Mouse (Mus musculus) spleen, adult 2 months (tissue): ENCODE measurements around the gene Tnk2. TPM values are rescaled to one million over a fixed set of nuclear protein-coding genes. Genes with fewer than 3 reads are reported as not detected.

ENCODE experiments used
- DNase-seq, 2 experiments: peaks; one replicate each; pipeline versions ENCODE4 v3.0.0 to v3.0.0-alpha.2; 2012 to 2021; ENCODE audit warnings: low spot score in 2 of 2, low read depth in 1 of 2
- H3K27ac ChIP-seq: fragments of 200-500 bp; 2 replicates; pipeline ENCODE4 v1.5.1; 2012; ENCODE audit warnings: low read length, inconsistent platforms; ENCODE audit not compliant: insufficient read depth
- H3K27me3 ChIP-seq: fragments of 200-500 bp; 2 replicates; pipeline ENCODE4 v1.6.1; 2012; ENCODE audit warnings: mild to moderate bottlenecking, moderate library complexity, low read length, inconsistent platforms; ENCODE audit not compliant: control insufficient read depth, insufficient read depth
- H3K36me3 ChIP-seq: fragments of 200-500 bp; 2 replicates; pipeline ENCODE4 v1.6.1; 2012; ENCODE audit warnings: mild to moderate bottlenecking, low read length, inconsistent platforms; ENCODE audit not compliant: control insufficient read depth, insufficient read depth
- H3K4me1 ChIP-seq: fragments of 200-500 bp; 2 replicates; pipeline ENCODE4 v1.6.1; 2011; ENCODE audit warnings: inconsistent platforms; ENCODE audit not compliant: control insufficient read depth, insufficient read depth, insufficient read length
- H3K4me3 ChIP-seq: fragments of 200-500 bp; 2 replicates; pipeline ENCODE4 v1.5.1; 2011; ENCODE audit warnings: mild to moderate bottlenecking, inconsistent platforms; ENCODE audit not compliant: insufficient read depth, insufficient read length; ENCODE audit errors: extremely low read depth
- CTCF ChIP-seq: fragments of 200-500 bp; IDR thresholded peaks from 2 replicates; pipeline ENCODE4 v1.5.1; 2011; ENCODE audit warnings: mild to moderate bottlenecking, inconsistent platforms; ENCODE audit not compliant: insufficient read depth, insufficient read length, insufficient replicate concordance; ENCODE audit errors: extremely low read depth
- POLR2A ChIP-seq: fragments of 200-500 bp; IDR thresholded peaks from 2 replicates; pipeline ENCODE4 v1.6.1; 2011; ENCODE audit warnings: low read depth, low read length, inconsistent platforms
- WGBS: fragments of 180-500 bp; shearing (Covaris S2); methylation state at CpG from one replicate; pipeline ENCODE4 v1.1.7; 2018; 5-methylcytosine and 5-hydroxymethylcytosine counted together
- polyA plus RNA-seq: library from polyadenylated mRNA; depleted of rRNA; stranded (reverse); fragments of >200 nt; gene quantifications from 2 replicates; pipeline ENCODE4 v1.2.3, GENCODE M21; 2012

Gene Tnk2
- polyA plus RNA-seq, 1 experiment: 109 TPM

- H3K4me3 ChIP-seq: no peak overlapping the region
- H3K4me1 ChIP-seq: peaks cover 6% of the 10 kb centered on the region
- DNase-seq: no peak
- TF ChIP-seq POLR2A: no peak
- TF ChIP-seq CTCF: no peak
- H3K27me3 ChIP-seq: no peaks in the 10 kb centered on the region
- H3K27ac ChIP-seq: peak overlapping the region; percentile 24; the same call in 1 of the 2 replicates
- H3K36me3 ChIP-seq: no peaks in the 10 kb centered on the region
- WGBS: 64% methylated on average over 7 of the region's 7 CpGs
Measured at GRCm38 (mm10) chr16:32607562-32608343, 35.9 kb upstream of the Tnk2 start.

DNA sequence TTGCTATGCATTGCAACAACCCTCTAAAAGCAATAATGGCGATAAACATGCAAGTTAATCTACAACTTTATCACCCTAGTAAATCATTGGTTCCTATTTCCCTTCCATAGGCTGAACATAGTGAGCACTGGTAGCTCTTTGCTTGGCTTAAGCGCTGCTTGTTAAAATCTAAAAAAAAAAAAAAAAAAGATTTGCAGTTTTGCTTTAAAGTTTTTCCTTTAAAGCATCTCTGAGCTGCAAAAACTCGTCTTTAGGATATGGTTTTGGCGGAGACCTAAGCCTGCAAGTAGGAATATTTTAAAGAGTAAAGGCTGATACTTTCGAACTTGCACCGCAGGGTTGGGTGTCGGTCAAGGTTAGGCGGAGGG is 35.3 kb upstream of the Tnk2 start:
- Histone ChIP-seq H3K4me1 (peaks cover 6% of the 10 kb centered on the region), H3K27ac (peak overlapping the region; percentile 78), H3K27me3 (no peaks in the 10 kb centered on the region), H3K36me3 (no peaks in the 10 kb centered on the region), H3K4me3 (peak overlapping the region; percentile 90)
- TF ChIP-seq CTCF: no peak
- TF ChIP-seq POLR2A: no peak
- no peak for DNase-seq
- 5% methylated on average over 8 of the region's 8 CpGs for WGBS

DNA sequence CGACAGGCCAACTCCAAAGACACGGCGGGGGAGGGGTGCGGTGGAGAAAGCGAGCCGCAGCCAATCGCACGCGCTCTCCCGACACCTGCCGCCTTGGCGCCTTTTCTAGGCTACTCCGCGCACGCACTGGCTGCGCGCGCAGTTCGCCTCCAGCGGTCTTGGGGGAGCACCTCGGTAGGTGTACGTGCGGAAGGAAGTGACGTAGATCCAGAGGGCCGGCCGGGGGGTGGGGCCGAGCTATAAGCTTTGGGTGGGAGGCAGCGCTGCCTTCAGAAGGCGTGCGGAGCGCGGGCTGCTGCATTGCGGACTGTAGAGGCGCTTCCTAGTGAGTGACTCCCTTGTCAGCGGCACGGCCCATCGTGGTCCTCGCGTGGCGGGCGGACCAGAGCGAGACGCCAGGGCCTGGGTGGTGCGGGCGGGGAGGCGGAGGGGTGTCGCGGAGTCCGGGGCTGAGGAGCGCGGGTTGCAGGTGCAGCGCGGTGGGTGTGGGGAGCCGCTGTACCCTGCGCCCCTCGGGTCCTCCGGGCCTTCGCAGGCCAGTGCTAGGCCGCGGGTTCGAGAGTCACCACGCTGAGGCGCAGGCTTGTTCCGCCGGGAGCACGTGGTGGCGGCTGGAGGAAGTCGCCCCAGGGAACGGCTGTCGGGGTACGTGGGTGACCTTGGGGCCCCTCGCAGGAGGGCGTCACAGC is 34.8 kb upstream of the Tnk2 start, which contains the start of gene Tfrc:
Gene Tfrc, plus strand, starts transcription at position 209 of the 689 bp plus-strand sequence.
- WGBS: under 1% methylated on average over 73 of the region's 73 CpGs
- peak within 1 kb of the TSS; percentile 90 for H3K4me3 ChIP-seq
- H3K27me3 ChIP-seq: no peaks in the 10 kb centered on the region
- DNase-seq: peak; percentile 96 to 97
- H3K27ac ChIP-seq: peak within 1 kb of the TSS; percentile 87
- no peaks in the 10 kb centered on the region for H3K36me3 ChIP-seq
- TF ChIP-seq POLR2A (peak; percentile 99), CTCF (no peak)
- H3K4me1 ChIP-seq: peaks cover 6% of the 10 kb centered on the region

- no peaks in the 10 kb centered on the region for H3K27me3 ChIP-seq
- no peak for TF ChIP-seq CTCF
- TF ChIP-seq POLR2A: no peak
- peak overlapping the region; percentile 90 for H3K4me3 ChIP-seq
- H3K27ac ChIP-seq: peak overlapping the region; percentile 87
- H3K4me1 ChIP-seq: peaks cover 6% of the 10 kb centered on the region
- no peaks in the 10 kb centered on the region for H3K36me3 ChIP-seq
- WGBS: under 1% methylated on average over 14 of the region's 14 CpGs
- no peak for DNase-seq
Measured at GRCm38 (mm10) chr16:32609401-32609779, 34.3 kb upstream of the Tnk2 start.

- H3K27ac ChIP-seq: peak overlapping the region; percentile 62; the same call in 1 of the 2 replicates
- peaks cover 6% of the 10 kb centered on the region for H3K4me1 ChIP-seq
- no peak for TF ChIP-seq POLR2A
- TF ChIP-seq CTCF: no peak
- WGBS: 22% methylated on average over 5 of the region's 5 CpGs
- no peaks in the 10 kb centered on the region for H3K27me3 ChIP-seq
- DNase-seq: no peak
- H3K4me3 ChIP-seq: peak overlapping the region; percentile 36
- H3K36me3 ChIP-seq: peaks cover 8% of the 10 kb centered on the region
Measured at GRCm38 (mm10) chr16:32610460-32611255, 33.0 kb upstream of the Tnk2 start.

DNA sequence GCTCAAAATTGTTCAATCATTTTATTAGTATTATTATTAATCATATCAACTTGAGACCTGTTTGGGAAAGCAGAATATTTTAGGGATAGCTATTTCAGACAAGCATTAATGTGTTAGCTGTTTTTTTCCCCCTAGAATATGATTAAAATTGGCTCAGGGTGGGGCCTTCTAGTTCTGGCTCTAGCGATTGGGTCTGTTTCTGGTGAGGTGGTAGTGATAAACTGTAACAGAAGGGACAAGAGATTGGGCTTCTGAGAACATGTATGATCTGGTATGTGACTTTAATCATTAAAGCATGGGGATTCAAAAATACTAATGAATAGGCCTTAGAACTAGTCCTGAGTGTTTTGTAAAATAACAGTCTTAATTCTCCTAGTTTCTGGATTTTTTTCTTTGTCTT is 31.6 kb upstream of the Tnk2 start:
- WGBS: 52% methylated on average over 1 of the region's 1 CpGs
- Histone ChIP-seq H3K4me3 (no peak overlapping the region), H3K36me3 (peaks cover 11% of the 10 kb centered on the region), H3K4me1 (peaks cover 6% of the 10 kb centered on the region), H3K27ac (no peak overlapping the region), H3K27me3 (no peaks in the 10 kb centered on the region)
- no peak for DNase-seq
- no peak for TF ChIP-seq POLR2A
- TF ChIP-seq CTCF: no peak
